Mouse (Mus musculus): ENCODE measurements around the gene Gm11596.
"Not testable (repeated sequence)": the region's sequence is repeated elsewhere in the genome, so short reads cannot be mapped to it uniquely, and the experiment has no call there.

Gene Gm11596

DNA sequence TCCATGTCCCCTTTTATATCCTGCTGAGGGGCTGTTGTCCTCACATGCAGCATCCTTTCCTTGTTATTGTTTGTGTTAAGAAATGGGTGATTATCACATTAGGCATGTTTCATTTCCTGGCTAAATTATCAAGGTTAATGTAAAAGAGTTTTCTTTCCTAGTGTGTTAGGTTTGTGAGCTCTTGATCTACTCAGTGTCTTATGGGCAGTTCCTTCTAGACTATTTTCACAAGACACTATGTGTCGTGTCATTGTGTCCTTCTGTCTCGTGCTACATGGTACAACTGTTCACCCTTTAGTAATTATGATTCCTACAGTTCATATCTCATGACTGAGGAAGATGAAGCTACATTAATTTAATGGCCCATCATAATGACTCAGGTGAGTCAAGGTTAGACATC, at the start of gene Gm11596:
Gene Gm11596 (minus strand): TSS at position 101 of the 400 bp plus-strand sequence.
- in situ Hi-C loops (cut with MboI, MseI) = no loop called here

DNA sequence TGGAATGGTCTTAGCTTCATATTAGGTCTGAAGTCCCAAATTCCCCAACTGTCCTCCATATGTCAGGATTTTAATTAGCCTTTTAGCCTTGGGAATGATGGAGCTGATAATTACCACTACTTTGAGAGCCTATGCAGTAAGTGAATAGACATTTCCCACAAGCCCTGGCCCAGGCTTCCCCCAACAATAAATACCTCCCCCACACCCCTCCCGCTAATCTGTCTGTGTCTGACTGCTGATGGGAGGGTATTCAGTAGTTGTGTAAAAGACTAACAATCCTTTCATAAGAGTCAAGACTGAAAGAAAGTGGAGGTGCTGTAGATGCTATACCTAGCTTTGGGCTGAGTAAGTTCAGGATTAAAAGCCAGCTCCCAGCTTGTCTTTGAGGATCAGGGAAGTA, 48.9 kb upstream of the Gm11596 start:
- in situ Hi-C loops (cut with MboI, MseI) = no loop called here

DNA sequence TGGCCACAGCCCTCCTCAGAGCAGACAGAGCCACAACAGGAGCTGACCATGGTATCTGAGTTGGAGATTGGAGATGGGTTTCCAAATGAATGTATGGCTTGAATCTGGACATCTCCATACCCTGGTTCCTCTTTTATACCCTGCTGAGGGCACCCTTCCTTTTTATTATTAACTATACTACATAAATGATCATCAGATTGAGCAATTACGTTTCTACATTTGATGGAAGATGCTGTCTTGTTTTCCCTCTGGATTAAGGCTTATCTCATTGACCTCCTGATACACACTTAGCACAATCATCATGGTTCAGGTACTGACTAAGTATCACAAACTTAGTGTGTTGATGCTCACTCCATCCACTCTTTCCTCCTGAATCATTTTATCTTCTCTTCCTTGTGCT, 44.7 kb upstream of the Gm11596 start, which contains the start of gene 2300003K06Rik:
Gene 2300003K06Rik (minus strand): TSS at position 101 of the 400 bp plus-strand sequence.
- in situ Hi-C loops (cut with MboI, MseI) = no loop called here

DNA sequence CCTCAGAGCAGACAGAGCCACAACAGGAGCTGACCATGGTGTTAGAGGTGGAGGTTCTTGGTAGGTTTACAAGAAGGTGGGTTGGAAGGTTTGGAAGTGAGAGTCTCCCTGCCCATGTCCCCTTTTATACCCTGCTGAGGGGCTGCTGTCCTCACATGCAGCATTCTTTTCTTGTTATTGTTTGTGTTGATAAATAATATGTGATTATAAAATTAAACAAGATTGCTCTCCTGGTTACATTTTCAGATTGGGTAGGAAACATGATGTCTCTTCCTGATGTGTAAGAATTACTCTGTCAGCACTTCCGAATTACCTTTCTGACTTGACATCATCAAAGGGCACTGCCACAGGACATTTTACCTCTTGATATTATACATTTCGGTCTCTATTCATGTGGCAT, 22.3 kb upstream of the Gm11596 start, which contains the start of gene Gm11564:
Gene Gm11564 (minus strand): TSS at position 101 of the 400 bp plus-strand sequence.
- in situ Hi-C loops (cut with MboI, MseI) = not testable (repeated sequence)

DNA sequence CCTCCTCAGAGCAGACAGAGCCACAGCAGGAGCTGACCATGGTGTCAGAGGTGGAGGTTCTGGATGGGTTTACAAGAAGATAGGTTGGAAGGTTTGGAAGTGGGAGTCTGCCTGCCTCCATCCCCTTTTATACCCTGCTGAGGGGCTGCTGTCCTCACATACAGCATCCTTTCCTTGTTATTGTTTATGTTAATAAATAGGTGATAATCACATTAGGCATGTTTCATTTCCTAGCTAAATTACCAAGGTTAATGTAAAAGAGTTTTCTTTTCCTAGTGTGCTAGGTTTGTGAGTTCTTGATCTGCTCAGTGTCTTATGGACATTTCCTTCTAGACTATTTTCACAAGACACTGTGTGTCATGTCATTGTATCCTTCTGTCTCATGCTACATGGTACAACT, 16.5 kb upstream of the Gm11596 start, which contains the start of gene Krtap4-13:
Gene Krtap4-13 (minus strand): TSS at position 101 of the 400 bp plus-strand sequence.
- in situ Hi-C loops (cut with MboI, MseI) = not testable (repeated sequence)

DNA sequence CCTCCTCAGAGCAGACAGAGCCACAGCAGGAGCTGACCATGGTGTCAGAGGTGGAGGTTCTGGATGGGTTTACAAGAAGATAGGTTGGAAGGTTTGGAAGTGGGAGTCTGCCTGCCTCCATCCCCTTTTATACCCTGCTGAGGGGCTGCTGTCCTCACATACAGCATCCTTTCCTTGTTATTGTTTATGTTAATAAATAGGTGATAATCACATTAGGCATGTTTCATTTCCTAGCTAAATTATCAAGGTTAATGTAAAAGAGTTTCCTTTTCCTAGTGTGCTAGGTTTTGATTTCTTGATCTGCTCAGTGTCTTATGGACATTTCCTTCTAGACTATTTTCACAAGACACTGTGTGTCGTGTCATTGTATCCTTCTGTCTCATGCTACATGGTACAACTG, 11.1 kb upstream of the Gm11596 start, which contains the start of gene Gm11554:
Gene Gm11554 (minus strand): TSS at position 101 of the 400 bp plus-strand sequence.
- in situ Hi-C loops (cut with MboI, MseI) = not testable (repeated sequence)

DNA sequence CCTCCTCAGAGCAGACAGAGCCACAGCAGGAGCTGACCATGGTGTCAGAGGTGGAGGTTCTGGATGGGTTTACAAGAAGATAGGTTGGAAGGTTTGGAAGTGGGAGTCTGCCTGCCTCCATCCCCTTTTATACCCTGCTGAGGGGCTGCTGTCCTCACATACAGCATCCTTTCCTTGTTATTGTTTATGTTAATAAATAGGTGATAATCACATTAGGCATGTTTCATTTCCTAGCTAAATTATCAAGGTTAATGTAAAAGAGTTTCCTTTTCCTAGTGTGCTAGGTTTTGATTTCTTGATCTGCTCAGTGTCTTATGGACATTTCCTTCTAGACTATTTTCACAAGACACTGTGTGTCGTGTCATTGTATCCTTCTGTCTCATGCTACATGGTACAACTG, 5.6 kb upstream of the Gm11596 start, which contains the start of gene Gm11569:
Gene Gm11569 (minus strand): TSS at position 101 of the 400 bp plus-strand sequence.
- in situ Hi-C loops (cut with MboI, MseI) = not testable (repeated sequence)

DNA sequence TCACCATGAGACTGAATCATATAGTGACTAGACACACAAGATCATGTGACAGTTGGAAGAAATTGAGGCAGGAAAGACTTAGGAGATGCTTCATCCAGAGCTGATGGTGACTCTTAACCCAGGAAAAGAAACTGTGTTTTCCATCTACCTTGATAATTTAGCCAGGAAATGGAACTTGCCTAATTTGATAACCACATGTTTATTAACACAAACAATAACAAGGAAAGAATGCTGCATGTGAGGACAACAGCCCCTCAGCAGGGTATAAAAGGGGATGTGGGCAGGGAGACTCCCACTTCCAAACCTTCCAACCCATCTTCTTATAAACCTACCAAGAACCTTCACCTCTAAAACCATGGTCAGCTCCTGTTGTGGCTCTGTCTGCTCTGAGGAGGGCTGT, 8.4 kb downstream of the Gm11596 start, which contains the start of gene Krtap4-9:
Gene Krtap4-9 (plus strand): TSS at position 301 of the 400 bp plus-strand sequence.
- in situ Hi-C loops (cut with MboI, MseI) = not testable (repeated sequence)

DNA sequence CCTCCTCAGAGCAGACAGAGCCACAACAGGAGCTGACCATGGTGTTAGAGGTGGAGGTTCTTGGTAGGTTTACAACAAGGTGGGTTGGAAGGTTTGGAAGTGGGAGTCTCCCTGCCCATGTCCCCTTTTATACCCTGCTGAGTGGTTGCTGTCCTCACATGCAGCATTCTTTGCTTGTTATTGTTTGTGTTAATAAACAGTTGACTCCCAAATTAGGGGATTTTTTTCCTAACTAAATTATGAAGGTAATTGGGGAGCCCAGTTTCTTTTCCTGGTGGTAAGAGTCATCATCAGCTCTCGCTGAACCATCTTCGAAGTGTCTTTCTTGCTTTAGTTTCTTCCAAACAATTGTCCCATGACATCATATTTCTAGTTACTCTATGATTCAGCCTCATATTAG, 12.7 kb downstream of the Gm11596 start, which contains the start of gene Krtap4-8:
Gene Krtap4-8 (minus strand): TSS at position 101 of the 400 bp plus-strand sequence.
- in situ Hi-C loops (cut with MboI, MseI) = no loop called here

DNA sequence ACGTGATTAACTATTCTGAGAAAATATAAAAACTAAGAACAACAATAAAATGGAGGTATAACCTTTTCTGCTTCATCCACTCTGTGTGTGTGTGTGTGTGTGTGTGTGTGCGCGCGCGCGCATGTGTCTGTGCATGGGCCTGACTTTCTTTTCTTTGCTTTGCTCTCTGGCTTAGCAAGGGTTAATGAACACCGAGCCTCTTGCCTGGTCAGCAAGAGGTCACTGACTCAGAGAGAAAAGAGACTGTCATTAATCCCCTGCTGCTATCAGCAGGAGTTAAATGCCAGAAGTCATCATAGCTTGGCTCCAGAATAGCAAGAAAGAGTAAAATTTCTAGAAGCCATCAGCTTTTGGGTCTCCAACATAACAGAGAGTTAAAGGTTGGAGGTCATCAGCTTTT, 14.9 kb downstream of the Gm11596 start:
- in situ Hi-C loops (cut with MboI, MseI) = no loop called here

DNA sequence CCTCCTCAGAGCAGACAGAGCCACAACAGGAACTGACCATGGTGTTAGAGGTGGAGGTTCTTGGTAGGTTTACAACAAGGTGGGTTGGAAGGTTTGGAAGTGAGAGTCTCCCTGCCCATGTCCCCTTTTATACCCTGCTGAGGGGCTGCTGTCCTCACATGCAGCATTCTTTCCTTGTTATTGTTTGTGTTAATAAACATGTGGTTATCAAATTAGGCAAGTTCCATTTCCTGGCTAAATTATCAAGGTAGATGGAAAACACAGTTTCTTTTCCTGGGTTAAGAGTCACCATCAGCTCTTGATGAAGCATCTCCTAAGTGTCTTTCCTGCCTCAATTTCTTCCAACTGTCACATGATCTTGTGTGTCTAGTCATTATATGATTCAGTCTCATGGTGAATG, 20.5 kb downstream of the Gm11596 start, which contains the start of gene Gm11595:
Gene Gm11595 (minus strand): TSS at position 101 of the 400 bp plus-strand sequence.
- in situ Hi-C loops (cut with MboI, MseI) = not testable (repeated sequence)

DNA sequence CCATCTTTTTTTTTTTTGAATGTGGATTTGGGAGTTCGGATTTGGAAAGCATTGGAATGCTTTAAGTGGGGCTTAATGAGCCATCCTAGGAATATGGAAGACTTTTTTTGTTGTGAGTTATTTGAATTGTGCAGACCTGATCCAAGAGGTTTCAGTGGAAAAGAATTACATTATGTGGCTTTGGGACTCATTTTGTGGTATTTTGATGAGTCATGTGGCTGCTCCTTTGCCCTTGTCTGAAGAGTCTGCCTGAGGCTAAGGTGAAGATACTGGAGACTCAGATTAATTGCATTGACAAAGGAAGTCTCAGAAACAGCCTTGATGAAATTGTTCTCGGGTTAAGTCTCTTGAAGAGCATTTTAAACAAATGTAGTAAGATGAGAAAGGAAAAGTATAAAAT, 24.9 kb downstream of the Gm11596 start:
- in situ Hi-C loops (cut with MboI, MseI) = no loop called here

DNA sequence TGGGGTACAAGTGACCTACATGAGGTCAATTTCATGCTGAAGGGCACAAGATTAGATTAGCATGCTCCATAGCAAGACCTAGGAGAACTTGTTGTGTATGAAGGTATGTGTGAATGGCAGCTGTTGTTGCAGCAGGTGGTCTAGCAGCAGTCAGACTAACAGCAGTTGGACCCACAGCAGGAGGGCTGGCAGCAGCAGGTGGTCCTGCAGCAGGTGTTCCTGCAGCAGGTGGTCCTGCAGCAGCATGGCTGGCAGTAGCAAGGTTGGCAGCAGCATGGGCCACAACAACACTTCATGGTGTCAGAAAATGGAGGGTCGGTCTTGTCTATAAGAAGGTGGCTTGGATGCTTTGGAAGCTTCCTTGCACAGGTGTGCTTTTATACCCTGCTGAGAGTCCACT, 34.4 kb downstream of the Gm11596 start:
- in situ Hi-C loops (cut with MboI, MseI) = no loop called here

DNA sequence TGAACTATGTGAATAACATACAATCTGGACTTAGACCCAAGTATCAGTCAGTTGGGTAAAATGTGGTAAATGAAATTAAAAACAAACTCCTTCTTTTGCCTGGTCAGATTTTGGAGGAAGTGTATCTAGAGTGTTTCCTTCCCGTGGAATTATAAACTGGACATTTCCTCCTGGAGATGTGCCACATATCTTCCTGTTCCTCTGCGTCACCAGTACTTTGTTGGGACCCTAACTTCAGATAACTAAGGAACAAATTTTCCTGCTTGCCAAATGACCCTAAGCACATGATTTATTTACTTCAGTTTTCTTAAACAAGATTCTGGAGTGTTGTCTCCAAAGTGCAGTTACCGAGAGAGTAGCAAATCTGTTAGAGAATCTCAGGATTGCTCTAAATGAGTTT, 49.3 kb downstream of the Gm11596 start:
- in situ Hi-C loops (cut with MboI, MseI) = no loop called here
